Comparison of ENCODE assay signal across 40 mouse cellular contexts in the genomic region with DNA sequence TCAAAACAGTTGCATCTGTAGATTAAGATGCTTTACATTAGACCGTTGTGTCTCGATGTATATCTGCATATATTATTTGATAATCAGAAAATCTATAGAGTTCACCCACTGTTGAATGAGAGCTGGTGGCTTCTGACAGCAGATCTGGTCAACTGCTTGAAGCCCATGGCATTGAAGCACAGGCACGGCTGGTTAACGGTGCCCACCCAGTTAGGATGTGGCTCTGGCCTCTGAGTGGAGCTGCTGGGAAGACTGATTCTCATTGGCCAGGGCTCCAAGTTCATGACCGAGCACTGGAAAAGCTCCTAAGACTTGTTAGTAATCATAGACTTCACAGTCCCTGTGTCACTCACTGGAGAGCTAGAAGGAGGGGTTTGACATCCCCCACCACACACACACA. TPM values are rescaled to one million over a fixed set of nuclear protein-coding genes. Genes with fewer than 3 reads are reported as not detected.
"Had no signal": no experiment of that assay in that cellular context is flagged by ENCODE, and none has a peak within 500 bp of the region (broad histone marks: within the 10 kb centered on the region; RNA-seq: fewer than 3 reads in every experiment).

No protein-coding gene starts in this region.

RNA-seq across cellular contexts. Expression of a gene that starts 51.2 kb away (rescaled TPM):
- total RNA-seq: left cerebral cortex, adult 8-10 months; left cerebral cortex, postnatal 10 days; left cerebral cortex, postnatal 14 days; left cerebral cortex, postnatal 25 days; left cerebral cortex, postnatal 36 days; left cerebral cortex, postnatal 4 days; liver, adult 2 months; megakaryocyte progenitor cell, adult 5-6 weeks; megakaryocyte, adult 5-6 weeks; megakaryocyte-erythroid progenitor cell, adult 5-6 weeks; midbrain, postnatal 0 days; monocyte, adult 5-6 weeks had no signal
- polyA plus RNA-seq: limb, embryonic 10.5 days; limb, embryonic 11.5 days; limb, embryonic 12.5 days; limb, embryonic 13.5 days; limb, embryonic 14.5 days; limb, embryonic 15.5 days; liver, adult 2 months; liver, embryonic 11.5 days; liver, embryonic 12.5 days; liver, embryonic 13.5 days; liver, embryonic 14.5 days; liver, embryonic 15.5 days; liver, embryonic 16.5 days; liver, postnatal 0 days; lung, adult 2 months; lung, embryonic 14.5 days; lung, embryonic 15.5 days; lung, embryonic 16.5 days; macrophage; midbrain, embryonic 10.5 days; midbrain, embryonic 11.5 days; midbrain, embryonic 12.5 days; midbrain, embryonic 13.5 days; midbrain, embryonic 14.5 days; midbrain, embryonic 15.5 days; midbrain, embryonic 16.5 days; midbrain, postnatal 0 days; myocyte; neural tube, embryonic 11.5 days; neural tube, embryonic 12.5 days had no signal
